Mouse (Mus musculus): ENCODE measurements around the gene Ptgs2. TPM values are rescaled to one million over a fixed set of nuclear protein-coding genes. Genes with fewer than 3 reads are reported as not detected.
A peak's percentile ranks its signal among the peaks of the same experiment; 100 is the strongest.

The Ptgs2 gene
- polyA plus RNA-seq, 1 experiment: 60.3 TPM

GRCm38 (mm10) chr1:150104228-150104720, 4.4 kb downstream of the Ptgs2 start:
- Histone ChIP-seq H3K4me3 (ENCODE audit: insufficient read depth, low read length) (no peak overlapping the region), H3K27ac (ENCODE audit: insufficient read depth, low read length) (peak overlapping the region; percentile 15; the same call in 1 of the 2 replicates), H3K4me1 (ENCODE audit: control insufficient read depth, insufficient read depth, low read length) (peaks cover 9% of the 10 kb centered on the region)
- TF ChIP-seq POLR2A (IDR thresholded peaks at IDR 0.05; ENCODE audit: low read depth, low read length) (no peak), CTCF (IDR thresholded peaks at IDR 0.05; ENCODE audit: borderline replicate concordance, insufficient read depth, low read length) (no peak)

GRCm38 (mm10) chr1:150106736-150107135, 6.9 kb downstream of the Ptgs2 start:
- H3K4me1 ChIP-seq (ENCODE audit: control insufficient read depth, insufficient read depth, low read length): peaks cover 9% of the 10 kb centered on the region
- no peak; the same call in 1 of the 2 replicates for TF ChIP-seq POLR2A (IDR thresholded peaks at IDR 0.05; ENCODE audit: low read depth, low read length)
- TF ChIP-seq CTCF (IDR thresholded peaks at IDR 0.05; ENCODE audit: borderline replicate concordance, insufficient read depth, low read length): no peak
- no peak overlapping the region for H3K4me3 ChIP-seq (ENCODE audit: insufficient read depth, low read length)
- peak overlapping the region; percentile 38 for H3K27ac ChIP-seq (ENCODE audit: insufficient read depth, low read length)

- Histone ChIP-seq H3K4me3 (ENCODE audit: insufficient read depth, low read length) (no peak overlapping the region), H3K27ac (ENCODE audit: insufficient read depth, low read length) (peak overlapping the region; percentile 11; the same call in 1 of the 2 replicates), H3K4me1 (ENCODE audit: control insufficient read depth, insufficient read depth, low read length) (peaks cover 10% of the 10 kb centered on the region)
- no peak for TF ChIP-seq CTCF (IDR thresholded peaks at IDR 0.05; ENCODE audit: borderline replicate concordance, insufficient read depth, low read length)
Measured at GRCm38 (mm10) chr1:150109591-150109990, 9.8 kb downstream of the Ptgs2 start.

GRCm38 (mm10) chr1:150115352-150115751, 15.5 kb downstream of the Ptgs2 start:
- Histone ChIP-seq H3K4me3 (ENCODE audit: insufficient read depth, low read length) (no peak overlapping the region), H3K27ac (ENCODE audit: insufficient read depth, low read length) (peak overlapping the region; percentile 94), H3K4me1 (ENCODE audit: control insufficient read depth, insufficient read depth, low read length) (peaks cover 8% of the 10 kb centered on the region)
- TF ChIP-seq POLR2A (IDR thresholded peaks at IDR 0.05; ENCODE audit: low read depth, low read length) (no peak), CTCF (IDR thresholded peaks at IDR 0.05; ENCODE audit: borderline replicate concordance, insufficient read depth, low read length) (no peak)

GRCm38 (mm10) chr1:150118352-150118751, 18.5 kb downstream of the Ptgs2 start:
- Histone ChIP-seq H3K4me1 (ENCODE audit: control insufficient read depth, insufficient read depth, low read length) (peaks cover 7% of the 10 kb centered on the region), H3K27ac (ENCODE audit: insufficient read depth, low read length) (no peak overlapping the region), H3K4me3 (ENCODE audit: insufficient read depth, low read length) (no peak overlapping the region)
- TF ChIP-seq CTCF (IDR thresholded peaks at IDR 0.05; ENCODE audit: borderline replicate concordance, insufficient read depth, low read length): no peak
- no peak for TF ChIP-seq POLR2A (IDR thresholded peaks at IDR 0.05; ENCODE audit: low read depth, low read length)

- Histone ChIP-seq H3K27ac (ENCODE audit: insufficient read depth, low read length) (no peak overlapping the region), H3K4me1 (ENCODE audit: control insufficient read depth, insufficient read depth, low read length) (peaks cover 9% of the 10 kb centered on the region), H3K4me3 (ENCODE audit: insufficient read depth, low read length) (no peak overlapping the region)
- TF ChIP-seq CTCF (IDR thresholded peaks at IDR 0.05; ENCODE audit: borderline replicate concordance, insufficient read depth, low read length): no peak
- TF ChIP-seq POLR2A (IDR thresholded peaks at IDR 0.05; ENCODE audit: low read depth, low read length): no peak
Measured at GRCm38 (mm10) chr1:150125568-150125967, 25.7 kb downstream of the Ptgs2 start.

GRCm38 (mm10) chr1:150130070-150130469, 30.2 kb downstream of the Ptgs2 start:
- Histone ChIP-seq H3K4me1 (ENCODE audit: control insufficient read depth, insufficient read depth, low read length) (peaks cover 12% of the 10 kb centered on the region; the same call in 1 of the 2 replicates), H3K27ac (ENCODE audit: insufficient read depth, low read length) (peak overlapping the region; percentile 97), H3K4me3 (ENCODE audit: insufficient read depth, low read length) (no peak overlapping the region)
- TF ChIP-seq POLR2A (IDR thresholded peaks at IDR 0.05; ENCODE audit: low read depth, low read length) (no peak), CTCF (IDR thresholded peaks at IDR 0.05; ENCODE audit: borderline replicate concordance, insufficient read depth, low read length) (no peak)

GRCm38 (mm10) chr1:150130586-150131275, 30.9 kb downstream of the Ptgs2 start:
- no peak overlapping the region for H3K4me3 ChIP-seq (ENCODE audit: insufficient read depth, low read length)
- peak overlapping the region; percentile 97 for H3K27ac ChIP-seq (ENCODE audit: insufficient read depth, low read length)
- peaks cover 12% of the 10 kb centered on the region; the same call in 1 of the 2 replicates for H3K4me1 ChIP-seq (ENCODE audit: control insufficient read depth, insufficient read depth, low read length)
- TF ChIP-seq POLR2A (IDR thresholded peaks at IDR 0.05; ENCODE audit: low read depth, low read length): no peak
- no peak for TF ChIP-seq CTCF (IDR thresholded peaks at IDR 0.05; ENCODE audit: borderline replicate concordance, insufficient read depth, low read length)

- Histone ChIP-seq H3K4me3 (ENCODE audit: insufficient read depth, low read length) (no peak overlapping the region), H3K27ac (ENCODE audit: insufficient read depth, low read length) (no peak overlapping the region), H3K4me1 (ENCODE audit: control insufficient read depth, insufficient read depth, low read length) (peaks cover 8% of the 10 kb centered on the region; the same call in 1 of the 2 replicates)
- no peak for TF ChIP-seq POLR2A (IDR thresholded peaks at IDR 0.05; ENCODE audit: low read depth, low read length)
- TF ChIP-seq CTCF (IDR thresholded peaks at IDR 0.05; ENCODE audit: borderline replicate concordance, insufficient read depth, low read length): no peak
Measured at GRCm38 (mm10) chr1:150135350-150135749, 35.5 kb downstream of the Ptgs2 start.

- Histone ChIP-seq H3K27ac (ENCODE audit: insufficient read depth, low read length) (no peak overlapping the region), H3K4me1 (ENCODE audit: control insufficient read depth, insufficient read depth, low read length) (no peaks in the 10 kb centered on the region)
- TF ChIP-seq POLR2A (IDR thresholded peaks at IDR 0.05; ENCODE audit: low read depth, low read length) (no peak), CTCF (IDR thresholded peaks at IDR 0.05; ENCODE audit: borderline replicate concordance, insufficient read depth, low read length) (no peak)
Measured at GRCm38 (mm10) chr1:150139730-150140129, 39.9 kb downstream of the Ptgs2 start.

More at GRCm38 (mm10) chr1:150139730-150140129, 39.9 kb downstream of the Ptgs2 start:
- H3K4me3 ChIP-seq (ENCODE audit: insufficient read depth, low read length): no peak overlapping the region
